Comparison of ENCODE assay signal across 12 mouse cellular contexts in genomic region chr7:30117935-30118334, GRCm38 (mm10). TPM values are rescaled to one million over a fixed set of nuclear protein-coding genes. Genes with fewer than 3 reads are reported as not detected.
"Had no signal": no experiment of that assay in that cellular context is flagged by ENCODE, and none has a peak within 500 bp of the region (broad histone marks: within the 10 kb centered on the region; RNA-seq: fewer than 3 reads in every experiment).

No protein-coding gene starts in this region.

RNA-seq across cellular contexts. Expression of gene Gm26920, which starts 27.7 kb away (rescaled TPM):
- total RNA-seq: gastrocnemius, adult 18-20 months; gastrocnemius, postnatal 36 days; heart, postnatal 14 days; heart, postnatal 36 days; hematopoietic stem cell, adult 5-6 weeks; hindbrain, postnatal 0 days; layer of hippocampus, adult 8-10 months; layer of hippocampus, postnatal 14 days; left cerebral cortex, postnatal 25 days had no signal
- polyA plus RNA-seq: heart, adult 2 months; kidney, adult 2 months; liver, embryonic 16.5 days had no signal
